Mouse (Mus musculus): ENCODE results near the gene Lingo2.
"Not testable (repeated sequence)": the region's sequence is repeated elsewhere in the genome, so short reads cannot be mapped to it uniquely, and the experiment has no call there.

The Lingo2 gene

DNA sequence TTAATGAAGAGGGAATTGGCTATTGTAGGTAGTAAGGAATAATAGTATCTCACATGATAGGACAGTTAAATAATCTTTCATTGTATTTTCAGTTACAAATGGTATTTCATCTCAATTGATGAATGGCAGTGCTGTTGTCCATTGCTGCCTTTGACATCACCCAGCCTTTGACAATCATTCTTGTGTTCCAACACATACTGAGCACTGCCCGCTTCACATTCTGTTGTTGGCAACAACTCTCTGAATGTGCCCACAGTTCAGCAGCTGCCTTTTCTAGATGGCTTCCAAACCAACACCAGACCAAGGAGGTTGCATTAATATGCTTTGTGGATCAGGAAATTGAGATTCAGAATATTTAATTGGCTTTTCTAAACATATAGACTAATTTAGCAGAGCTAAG lies 1130.8 kb downstream of the Lingo2 start:
- no peak for DNase-seq

DNA sequence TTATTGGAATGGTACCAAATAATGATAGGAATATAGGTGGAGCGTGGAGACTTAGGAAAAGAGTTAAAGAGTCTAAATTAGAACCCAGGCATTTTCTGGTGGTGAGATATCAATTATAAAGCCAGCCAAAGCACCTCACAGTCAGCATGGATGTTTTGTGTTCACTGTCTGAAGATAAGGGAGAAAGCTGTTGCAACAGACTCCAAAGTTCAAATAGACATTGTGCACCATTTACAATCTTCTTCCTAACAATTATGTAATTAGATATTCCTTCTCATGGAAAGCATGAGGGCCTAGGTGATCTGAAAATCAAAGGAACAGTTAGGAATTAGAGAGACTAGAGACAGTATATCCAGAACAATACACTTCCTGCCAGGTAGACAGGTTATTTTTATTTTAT lies 1136.8 kb downstream of the Lingo2 start:
- DNase-seq = no peak

DNA sequence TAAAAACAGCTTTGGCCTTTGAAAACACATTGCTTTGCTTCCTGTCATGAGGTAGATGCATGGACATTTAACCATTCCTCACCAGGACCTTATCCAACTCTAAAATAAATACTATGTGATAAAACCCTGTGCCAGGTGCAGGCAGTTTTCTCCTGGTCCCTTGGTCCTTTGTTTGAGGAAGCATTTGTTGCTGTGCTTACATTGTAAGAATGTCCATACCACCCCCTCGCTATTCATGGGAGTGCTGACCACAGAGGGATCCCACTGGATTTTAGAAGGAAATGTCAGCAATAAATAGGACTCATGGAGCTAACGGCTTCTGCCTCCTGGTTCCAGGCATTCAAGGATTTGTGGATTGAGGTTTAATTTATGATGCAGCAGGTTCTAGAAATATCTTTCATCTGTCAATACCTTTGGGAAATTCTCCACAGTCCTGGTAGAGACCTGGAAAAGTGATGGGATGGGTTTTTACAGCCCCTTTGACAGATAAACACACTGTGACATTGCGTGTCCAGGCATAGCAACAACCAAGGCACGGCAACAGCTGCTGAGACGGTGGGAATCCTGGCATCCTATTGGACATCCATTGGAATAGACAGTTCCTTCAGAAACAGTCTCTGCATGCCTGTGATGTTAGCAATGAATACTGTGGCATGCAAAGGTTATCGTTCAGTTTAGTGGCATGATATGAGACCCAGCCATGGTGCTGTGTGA lies 1143.9 kb downstream of the Lingo2 start:
- no peak for DNase-seq

DNA sequence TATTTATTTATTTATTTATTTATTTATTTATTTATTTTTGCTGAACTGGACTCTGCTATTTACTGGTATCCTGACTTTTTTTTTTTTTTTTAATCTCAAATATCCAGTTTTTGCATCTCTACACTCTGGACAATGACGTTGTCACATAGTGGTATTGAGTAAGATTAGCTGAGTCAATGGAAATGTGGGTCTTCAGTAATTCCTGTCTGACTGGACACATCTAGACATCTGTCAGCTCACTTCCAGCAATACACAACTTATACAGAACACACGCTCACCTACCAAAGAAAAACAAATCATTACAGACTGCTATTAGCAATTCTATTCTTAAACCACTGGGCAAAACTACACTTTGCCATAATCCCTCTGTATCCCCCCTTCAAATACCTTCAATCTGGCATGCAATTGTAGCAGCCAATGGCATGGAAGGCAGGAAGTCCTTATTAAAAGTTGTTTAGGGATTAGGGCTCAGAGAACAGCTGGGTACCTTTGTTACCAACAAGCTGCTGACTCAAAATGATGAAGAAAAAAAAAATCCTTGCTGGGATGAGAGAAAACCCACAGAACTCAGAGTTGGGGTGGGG lies 1144.6 kb downstream of the Lingo2 start:
- DNase-seq = no peak

DNA sequence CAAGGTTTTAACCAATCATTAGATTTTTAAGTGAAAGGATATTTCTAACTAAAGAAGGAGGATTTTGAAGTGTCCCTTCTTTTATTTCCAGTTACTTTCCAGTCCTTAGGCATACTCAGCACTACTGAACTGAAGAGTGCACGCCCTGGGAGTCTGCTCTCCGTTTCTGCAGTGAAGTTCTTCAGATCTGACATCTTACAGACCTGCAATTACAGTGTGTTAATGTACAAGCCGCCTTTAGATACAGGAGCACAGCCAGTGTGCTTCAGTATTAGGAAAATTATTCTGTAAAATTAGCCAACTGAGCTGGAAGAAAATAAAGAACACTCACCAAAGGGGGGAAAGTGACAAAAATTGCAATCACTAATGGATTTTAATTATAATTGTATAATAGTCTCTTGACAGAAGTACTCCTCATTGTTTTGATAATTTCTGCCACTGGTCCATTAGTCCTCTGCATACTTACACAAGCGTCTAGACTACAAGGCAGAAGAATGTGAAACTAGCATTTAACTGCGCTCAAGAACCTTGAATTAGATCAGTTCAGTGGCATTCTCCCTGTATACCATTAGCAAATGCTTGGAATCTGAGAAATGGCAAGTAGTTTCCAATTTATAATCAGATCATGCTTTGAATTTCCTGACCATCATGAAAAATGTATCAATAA lies 1167.2 kb downstream of the Lingo2 start:
- DNase-seq = no peak

DNA sequence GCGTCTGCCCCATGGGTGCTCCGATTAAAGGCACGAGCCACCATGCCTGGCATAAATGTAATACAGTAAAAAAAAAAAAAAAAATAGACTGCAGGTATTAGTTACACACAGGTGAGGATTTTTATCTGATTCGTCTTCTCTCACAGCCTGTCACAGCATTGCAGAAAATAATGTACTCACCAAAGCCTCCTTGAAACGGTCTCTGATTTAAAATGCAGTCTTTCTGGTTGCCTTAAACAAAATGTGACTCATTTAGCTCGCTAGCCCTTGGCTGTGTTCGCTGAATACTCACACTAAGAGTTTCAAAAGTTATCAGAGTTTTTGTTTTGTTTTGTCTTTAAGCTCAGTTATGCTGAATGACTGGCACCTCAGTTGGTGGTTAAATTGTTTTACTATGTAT lies 1180.7 kb downstream of the Lingo2 start:
- no peak for DNase-seq

DNA sequence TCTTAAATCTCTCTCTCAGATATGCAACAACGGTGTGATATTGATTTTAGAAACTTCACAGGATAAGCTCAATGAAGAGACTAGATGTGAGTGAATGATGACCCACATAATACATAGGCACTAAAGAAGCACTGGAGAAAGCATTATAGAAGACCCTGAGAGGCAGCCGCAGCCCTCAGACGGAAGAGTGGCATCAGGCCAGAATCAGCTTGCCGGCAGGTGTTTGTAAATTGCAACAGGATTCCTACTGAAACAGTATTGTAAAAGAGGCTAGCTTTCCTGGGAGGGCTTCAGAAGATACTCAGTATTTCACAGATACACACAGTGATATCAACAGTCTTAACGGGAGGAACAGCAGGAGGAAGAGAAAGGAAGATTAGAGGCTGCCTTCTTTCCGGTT lies 1184.6 kb downstream of the Lingo2 start:
- no peak for DNase-seq

DNA sequence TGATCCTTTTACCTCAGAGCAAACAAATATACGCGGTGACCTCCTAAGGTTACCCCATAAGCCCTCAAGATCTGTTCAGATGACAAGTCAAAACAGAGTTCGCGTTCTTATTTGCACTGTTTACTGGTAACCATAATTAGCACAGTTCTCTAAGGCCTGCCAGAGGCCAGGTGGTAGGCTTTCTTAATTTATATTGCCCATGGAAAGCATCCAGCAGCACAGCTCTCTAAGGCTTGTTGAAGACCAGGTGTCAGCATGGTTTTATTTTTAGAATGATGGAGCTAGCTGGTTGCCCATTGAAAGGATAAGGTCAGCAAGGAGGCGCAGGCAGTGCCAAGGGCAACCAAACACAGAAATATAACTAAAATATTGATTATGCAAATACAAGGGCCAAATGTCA lies 1190.4 kb downstream of the Lingo2 start:
- DNase-seq = no peak

DNA sequence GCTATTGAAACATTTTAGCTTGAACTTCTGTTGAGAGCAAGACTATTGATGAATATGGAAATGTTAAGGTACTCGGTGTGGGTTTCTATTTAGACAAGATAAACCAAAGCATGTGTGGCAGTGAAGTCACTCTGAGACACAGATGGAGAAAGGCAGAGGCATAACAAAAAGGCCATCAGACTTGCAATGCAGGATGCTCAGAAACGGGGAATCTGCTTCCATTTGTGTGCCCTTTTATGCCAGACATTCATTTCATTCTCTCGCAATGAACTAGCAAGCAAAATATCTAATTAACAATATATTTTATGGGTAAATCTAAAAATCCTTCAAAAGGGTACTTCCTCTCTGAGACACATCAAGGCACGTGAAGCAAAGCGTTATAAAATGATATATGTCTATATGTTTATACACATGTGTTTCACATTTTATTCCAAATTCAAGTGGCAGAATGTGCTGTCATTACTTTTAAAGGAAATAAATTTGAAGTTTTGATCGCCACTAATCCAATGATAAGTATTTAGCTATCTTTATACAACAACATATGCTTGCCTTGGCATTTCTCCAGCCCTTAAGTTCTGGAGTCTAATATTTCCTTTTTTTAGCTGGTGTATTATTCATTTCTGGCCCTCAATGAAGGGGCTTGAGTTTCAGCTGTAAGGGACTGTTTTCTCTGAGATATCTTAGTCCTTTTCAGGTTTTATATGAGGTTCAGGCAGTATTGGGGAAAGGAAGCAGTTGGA lies 1199.3 kb downstream of the Lingo2 start:
- DNase-seq = no peak

DNA sequence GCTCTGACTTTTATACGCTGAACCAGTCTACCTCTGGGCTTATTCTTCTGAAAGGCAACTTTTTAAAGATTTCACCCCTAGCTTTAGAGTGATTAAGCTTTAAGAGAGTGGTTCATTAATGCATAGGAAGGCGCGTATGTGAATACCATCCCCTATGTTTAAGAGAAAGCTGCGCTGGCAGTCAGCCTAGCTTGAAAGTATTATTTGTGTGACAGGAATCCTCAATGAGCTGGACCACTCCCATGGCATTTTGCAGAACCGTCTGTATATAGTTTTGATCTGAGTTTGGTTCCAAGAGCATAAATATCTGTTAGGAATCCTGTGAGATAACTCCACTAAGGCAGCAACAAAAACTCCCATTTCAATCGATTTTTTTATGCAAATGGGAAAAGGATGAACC lies 1204.9 kb downstream of the Lingo2 start:
- DNase-seq = no peak

DNA sequence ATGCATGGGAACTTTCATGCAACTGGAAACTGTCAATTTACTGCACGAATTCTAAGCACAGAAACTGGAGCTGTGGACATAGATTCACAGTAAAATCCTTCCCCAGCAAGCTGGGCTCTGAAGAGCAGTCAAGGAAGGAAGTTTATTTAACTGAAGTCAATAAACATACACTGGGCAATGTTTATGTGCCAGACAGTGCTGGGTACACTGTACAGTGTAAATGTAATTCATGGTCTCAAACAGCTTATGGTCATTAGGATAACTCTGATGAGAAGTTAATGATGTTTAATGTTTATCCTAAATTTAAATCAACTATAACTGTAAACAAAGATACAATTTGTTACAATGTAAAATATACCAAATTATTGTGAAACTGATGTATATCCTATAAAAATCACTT lies 1226.8 kb downstream of the Lingo2 start:
- DNase-seq = no peak

DNA sequence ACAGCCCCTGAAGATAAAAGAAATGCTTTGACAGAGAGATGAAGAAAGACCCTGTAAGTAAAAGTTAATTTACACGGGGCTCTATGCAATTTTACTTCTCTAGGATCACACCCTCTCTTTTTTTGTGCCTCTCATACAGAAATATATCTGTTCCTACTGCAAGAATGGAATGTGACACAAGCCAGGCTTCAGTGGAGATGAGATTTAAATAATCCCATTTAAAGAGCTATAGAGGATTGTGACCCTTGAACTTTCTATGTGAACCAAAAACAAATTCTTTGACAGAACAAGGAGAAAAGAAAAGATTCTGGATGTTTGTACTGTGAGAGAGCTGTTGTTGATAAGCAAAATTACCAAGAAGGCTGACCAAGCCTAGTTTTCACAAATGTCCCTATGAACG lies 1247.4 kb downstream of the Lingo2 start:
- DNase-seq = no peak

DNA sequence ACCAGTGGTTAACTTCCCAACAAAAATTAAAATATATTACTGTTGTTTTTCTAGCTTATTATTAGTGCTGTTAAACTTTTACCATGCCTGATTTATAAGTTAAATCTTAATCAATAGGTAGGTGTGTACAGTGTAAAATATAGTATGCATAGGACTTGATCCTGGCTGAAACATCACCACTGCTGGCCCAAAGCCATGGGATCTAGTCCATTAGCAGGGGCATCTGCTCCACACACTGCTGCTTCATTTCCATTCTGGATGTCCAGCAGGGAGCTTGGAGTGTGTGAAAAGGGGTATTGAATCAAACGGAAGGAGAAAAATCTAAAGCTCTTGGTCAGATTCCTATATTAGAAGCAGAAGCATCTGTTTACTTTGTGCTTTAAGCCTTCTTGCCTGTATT lies 1248.9 kb downstream of the Lingo2 start:
- DNase-seq = no peak

DNA sequence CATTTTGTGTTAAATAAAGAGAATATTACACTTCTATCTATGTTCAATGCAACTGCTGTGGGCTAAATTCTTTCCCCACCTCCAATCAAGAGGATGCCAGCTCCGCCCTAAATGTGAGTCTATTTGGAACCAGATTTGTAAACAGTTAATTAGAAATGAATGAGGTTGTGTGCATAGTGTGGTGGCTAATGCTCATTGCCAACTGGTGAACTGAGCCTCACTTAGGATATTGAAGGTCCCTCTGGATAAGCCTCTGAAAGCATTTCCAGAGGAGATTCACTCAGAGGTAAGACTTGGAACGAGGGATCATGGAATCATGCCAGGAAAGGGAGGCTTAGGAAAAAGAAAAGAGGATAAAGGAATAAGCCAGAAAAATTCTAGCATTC lies 1256.4 kb downstream of the Lingo2 start:
- no peak for DNase-seq

DNA sequence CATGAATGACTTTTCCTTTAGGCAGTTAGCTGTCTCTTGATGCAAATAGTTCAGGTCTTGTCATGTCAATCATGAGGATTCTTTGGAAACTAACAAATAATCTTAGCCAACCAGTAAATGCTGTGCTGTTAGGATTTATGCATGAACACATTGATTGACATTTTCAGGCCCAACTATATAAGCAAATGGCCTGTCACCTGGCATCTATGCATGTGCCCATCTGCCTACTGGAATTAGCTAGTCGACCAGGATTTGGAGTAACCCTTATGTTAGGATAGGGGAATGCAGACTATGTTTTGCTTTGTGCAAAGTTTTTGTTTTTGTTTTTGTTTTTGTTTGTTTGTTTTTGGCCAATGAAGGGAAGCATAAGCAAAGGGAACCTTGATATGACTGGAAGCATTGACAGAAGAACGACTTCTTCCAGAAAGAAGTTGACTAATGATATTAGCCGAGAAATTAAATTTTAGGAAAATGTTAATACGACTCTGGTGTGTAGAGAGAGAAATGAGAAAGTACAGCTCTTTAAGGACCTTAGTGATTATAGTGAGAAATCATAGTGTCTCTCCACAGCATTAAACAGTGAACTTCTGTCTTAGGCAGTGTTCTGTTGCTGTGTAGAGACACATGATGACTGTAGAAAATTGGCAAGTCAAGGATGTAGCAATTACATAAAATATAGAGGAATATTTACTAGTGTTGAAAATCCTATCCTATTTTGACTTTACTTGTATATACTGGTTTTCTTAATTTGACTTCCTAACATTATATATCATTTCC lies 1257.0 kb downstream of the Lingo2 start:
- DNase-seq = no peak

DNA sequence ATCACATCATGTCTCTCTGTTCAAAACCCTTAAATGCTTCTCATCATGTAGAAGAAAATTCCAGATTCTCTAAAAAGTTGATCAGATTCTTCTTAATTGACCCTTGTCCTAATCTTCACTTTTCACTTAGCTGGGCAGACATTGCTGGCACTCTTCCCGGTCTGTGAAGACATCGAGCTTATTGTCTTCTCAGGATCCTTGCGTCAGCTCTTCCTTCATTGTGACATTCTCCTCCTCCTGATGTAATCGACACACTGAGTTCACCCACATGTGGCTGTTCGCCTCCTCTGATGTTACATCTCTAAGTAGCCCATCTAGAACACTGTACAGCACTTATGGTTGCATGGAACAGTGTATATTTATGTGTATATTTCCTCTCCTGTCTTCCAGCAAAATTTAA lies 1261.0 kb downstream of the Lingo2 start:
- no peak for DNase-seq

DNA sequence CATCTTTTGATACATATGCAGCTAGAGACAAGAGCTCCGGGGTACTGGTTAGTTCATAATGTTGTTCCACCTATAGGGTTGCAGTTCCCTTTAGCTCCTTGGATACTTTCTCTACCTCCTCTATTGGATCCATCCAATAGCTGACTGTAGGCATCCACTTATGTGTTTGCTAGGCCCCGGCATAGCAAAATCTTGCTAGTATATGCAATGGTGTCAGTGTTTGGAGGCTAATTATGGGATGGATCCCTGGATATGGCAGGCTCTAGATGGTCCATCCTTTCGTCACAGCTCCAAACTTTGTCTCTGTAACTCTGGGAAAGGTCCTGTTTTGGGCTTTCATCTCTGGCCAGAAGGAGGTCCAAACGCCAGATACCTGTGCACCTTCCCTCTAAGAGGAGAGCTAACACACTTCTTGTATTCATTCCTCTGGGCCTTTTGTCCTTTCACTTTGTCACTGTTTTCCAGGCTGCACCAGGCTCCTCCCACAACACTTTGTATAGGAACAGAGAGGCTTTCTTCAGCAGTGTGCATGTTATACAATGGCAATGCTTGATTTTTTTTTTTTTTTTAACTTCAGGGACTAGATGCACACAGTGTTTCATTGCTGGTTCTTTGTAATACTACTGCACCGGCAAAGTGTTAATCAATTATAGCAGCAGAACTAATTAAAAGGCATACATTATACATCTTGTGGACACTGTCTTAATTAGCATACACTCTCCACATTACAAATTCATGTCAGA lies 1262.9 kb downstream of the Lingo2 start:
- not testable (repeated sequence) for DNase-seq
